Mouse (Mus musculus) heart, adult 2 months (tissue): Measurements from ENCODE around the gene Pdcd5. TPM values are rescaled to one million over a fixed set of nuclear protein-coding genes. Genes with fewer than 3 reads are reported as not detected.

Source experiments
- DNase-seq, 2 experiments: peaks; one replicate each; pipeline ENCODE4 v3.0.0; 2021
- H3K27ac ChIP-seq: fragments of 200-600 bp; 2 replicates; pipeline ENCODE4 v1.8.1; 2022
- H3K27me3 ChIP-seq: fragments of 200-500 bp; 2 replicates; pipeline ENCODE4 v1.6.1; 2012; ENCODE audit warnings: mild to moderate bottlenecking, low read length, inconsistent platforms, mixed read lengths; ENCODE audit not compliant: control insufficient read depth, insufficient read depth
- H3K36me3 ChIP-seq: fragments of 200-500 bp; 2 replicates; pipeline ENCODE4 v1.6.1; 2012; ENCODE audit warnings: low read length, inconsistent platforms; ENCODE audit not compliant: control insufficient read depth, insufficient read depth
- H3K4me1 ChIP-seq: fragments of 200-500 bp; 2 replicates; pipeline ENCODE4 v1.6.1; 2011; ENCODE audit warnings: low read length; ENCODE audit not compliant: control insufficient read depth, insufficient read depth
- H3K4me3 ChIP-seq: fragments of 200-600 bp; 2 replicates; pipeline ENCODE4 v1.8.1; 2022
- H3K79me2 ChIP-seq: fragments of 200-500 bp; replicated peaks from 2 replicates; pipeline ENCODE4 v1.6.1; 2012; ENCODE audit warnings: mild to moderate bottlenecking, inconsistent platforms, low read length, moderate library complexity, mixed read lengths; ENCODE audit not compliant: control insufficient read depth, insufficient read depth
- H3K9ac ChIP-seq: fragments of 200-500 bp; 2 replicates; pipeline ENCODE4 v1.6.1; 2012; ENCODE audit warnings: low read depth, mild to moderate bottlenecking, control low read depth, inconsistent platforms, low read length, mixed read lengths
- CTCF ChIP-seq: fragments of 200-600 bp; IDR thresholded peaks from 2 replicates; pipeline ENCODE4 v1.8.1; 2022; ENCODE audit warnings: antibody characterized with exemption, mild to moderate bottlenecking, moderate library complexity
- EP300 ChIP-seq: fragments of 200-500 bp; IDR thresholded peaks from 2 replicates; pipeline ENCODE4 v1.6.1; 2011; ENCODE audit warnings: low read depth, low read length, control low read depth; ENCODE audit not compliant: insufficient read depth
- POLR2A ChIP-seq: fragments of 200-500 bp; IDR thresholded peaks from 2 replicates; pipeline ENCODE4 v1.6.1; 2011; ENCODE audit warnings: mild to moderate bottlenecking, low read depth, low read length, control low read depth; ENCODE audit not compliant: insufficient read depth
- WGBS: fragments of 180-500 bp; shearing (Covaris S2); methylation state at CpG from one replicate; pipeline ENCODE4 v1.1.7; 2018; 5-methylcytosine and 5-hydroxymethylcytosine counted together
- intact Hi-C: fragments of 180-260 bp; cut with DNase I; formaldehyde crosslinking; loops from one replicate; pipeline ENCODE4 v1.15.1; 2025
- long read RNA-seq: library from polyadenylated mRNA; stranded (forward); transcript quantifications from one replicate; pipeline ENCODE4 v2.0.0, GENCODE M21; 2021
- polyA plus RNA-seq: library from polyadenylated mRNA; depleted of rRNA; stranded (reverse); fragments of >200 nt; gene quantifications from 2 replicates; pipeline ENCODE4 v1.2.3, GENCODE M21; 2012; rRNA removed
- total RNA-seq, 2 experiments: library from RNA; stranded (reverse); gene quantifications; 2 replicates each; pipeline ENCODE4 v1.2.3; 2021

Pdcd5 gene
- total RNA-seq (100 to 1,000 TPM; 104 to 118 TPM), polyA plus RNA-seq (36.0 and 48.6 TPM in 2 replicates)
- long read RNA-seq, transcript Pdcd5-201 (6 exons, 684 nt) = major isoform, 79 of 86 reads
- long read RNA-seq, partial matches to known transcripts = 2 of 86 reads
- long read RNA-seq, other reads (novel, unspliced or antisense) = 0 of 86 reads

DNA sequence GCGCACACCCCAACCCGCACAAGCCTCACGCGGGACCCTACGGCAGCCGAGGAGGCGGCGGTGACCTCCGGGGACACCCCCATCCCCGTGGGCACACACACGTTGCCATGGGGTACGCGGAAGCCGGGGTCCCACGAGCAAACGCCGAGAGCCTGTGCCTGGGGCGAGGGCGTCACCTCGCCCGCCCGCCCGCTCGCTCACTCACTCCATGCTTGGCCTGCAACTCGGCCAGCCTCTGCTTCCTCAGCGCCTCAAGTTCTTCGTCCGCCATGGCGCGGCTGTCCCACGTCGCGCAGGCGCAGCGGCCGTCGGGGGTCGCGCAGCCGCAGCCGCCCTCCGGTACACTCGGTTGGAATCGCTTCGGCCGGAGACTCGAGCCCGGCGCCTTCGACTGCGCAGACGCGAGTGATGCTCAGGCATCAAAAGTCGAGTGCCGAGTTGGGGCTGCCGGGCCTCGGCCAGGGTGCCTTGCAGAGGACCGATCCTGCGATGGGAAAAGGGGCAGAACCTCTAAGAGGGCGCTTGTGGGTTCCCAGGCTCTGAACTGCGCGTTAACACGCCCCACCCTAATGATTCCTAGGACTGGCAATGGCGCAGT is at the start of gene Pdcd5:
Gene Pdcd5 (minus strand): TSS at position 421 of the 598 bp plus-strand sequence.
- H3K9ac ChIP-seq = peak within 1 kb of the TSS; percentile 90
- peak; percentile 70 for TF ChIP-seq POLR2A
- TF ChIP-seq CTCF = 0 out of 2 replicates have a peak, but pooled peaks have one; percentile 5
- no peak for TF ChIP-seq EP300
- peak; percentile 97 to 99 for DNase-seq
- H3K4me1 ChIP-seq = no peaks in the 10 kb centered on the region
- peak within 1 kb of the TSS; percentile 81 for H3K27ac ChIP-seq
- no peaks in the 10 kb centered on the region for H3K36me3 ChIP-seq
- H3K79me2 ChIP-seq = no peaks in the 10 kb centered on the region
- peak within 1 kb of the TSS; percentile 62 for H3K4me3 ChIP-seq
- intact Hi-C loops = loop anchor here (5.0 kb wide), 1 partner anchor 60 kb away; the partner anchor contains the start of genes Ankrd27 and Rgs9bp
- WGBS = under 1% methylated on average over 64 of the region's 64 CpGs
- H3K27me3 ChIP-seq = no peaks in the 10 kb centered on the region

DNA sequence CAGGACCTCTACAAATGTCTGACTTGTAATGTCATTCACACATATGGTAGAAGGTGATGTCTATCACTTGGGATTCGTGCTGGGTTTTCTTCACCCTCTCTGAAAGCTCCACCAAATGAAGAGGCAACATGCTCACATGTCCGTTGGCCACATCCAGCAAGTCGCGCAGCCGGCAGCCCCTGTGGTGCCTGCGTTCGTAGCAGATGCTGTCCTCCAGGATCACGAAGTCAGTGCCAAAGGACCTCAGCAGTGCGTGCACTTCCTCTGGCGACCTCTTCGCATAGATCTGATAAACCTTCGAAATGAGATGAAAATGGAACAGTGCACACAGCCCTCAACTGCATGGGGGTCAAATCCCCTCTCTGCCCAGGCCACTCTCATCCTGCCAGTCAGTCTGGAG is 45.3 kb upstream of the Pdcd5 start:
- H3K27me3 ChIP-seq = no peaks in the 10 kb centered on the region
- H3K4me3 ChIP-seq = no peak overlapping the region
- no peak overlapping the region for H3K27ac ChIP-seq
- DNase-seq = no peak
- no peak overlapping the region for H3K9ac ChIP-seq
- no peaks in the 10 kb centered on the region for H3K4me1 ChIP-seq
- WGBS = 84% methylated on average over 12 of the region's 12 CpGs
- TF ChIP-seq POLR2A (no peak), EP300 (no peak), CTCF (no peak)
- no peaks in the 10 kb centered on the region for H3K36me3 ChIP-seq
- intact Hi-C loops = no loop called here
- no peaks in the 10 kb centered on the region for H3K79me2 ChIP-seq

DNA sequence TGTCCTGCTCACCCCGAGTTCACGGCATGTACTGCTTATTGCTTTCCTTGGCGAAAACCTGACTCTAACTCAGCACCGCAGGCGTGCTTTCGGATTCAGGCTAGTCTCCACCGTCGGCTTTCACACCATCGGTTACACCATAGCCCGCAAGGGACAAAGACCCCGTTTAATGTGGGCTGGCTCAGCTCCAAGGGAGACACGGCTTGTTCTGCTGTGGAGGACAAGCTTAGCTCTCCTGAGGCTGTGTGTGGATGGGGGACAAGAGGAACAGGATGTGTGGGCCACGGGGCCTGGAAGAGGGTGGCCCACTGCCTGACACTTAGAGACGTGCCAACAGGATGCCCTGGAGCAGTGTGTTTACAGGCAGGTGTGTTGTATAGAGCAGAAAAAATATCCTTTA is 44.8 kb upstream of the Pdcd5 start:
- no peak overlapping the region for H3K9ac ChIP-seq
- H3K79me2 ChIP-seq = no peaks in the 10 kb centered on the region
- intact Hi-C loops = no loop called here
- no peak overlapping the region for H3K27ac ChIP-seq
- H3K4me3 ChIP-seq = no peak overlapping the region
- no peak for DNase-seq
- no peaks in the 10 kb centered on the region for H3K4me1 ChIP-seq
- WGBS = 72% methylated on average over 14 of the region's 14 CpGs
- no peaks in the 10 kb centered on the region for H3K36me3 ChIP-seq
- H3K27me3 ChIP-seq = no peaks in the 10 kb centered on the region
- TF ChIP-seq CTCF (no peak), EP300 (no peak), POLR2A (no peak)

DNA sequence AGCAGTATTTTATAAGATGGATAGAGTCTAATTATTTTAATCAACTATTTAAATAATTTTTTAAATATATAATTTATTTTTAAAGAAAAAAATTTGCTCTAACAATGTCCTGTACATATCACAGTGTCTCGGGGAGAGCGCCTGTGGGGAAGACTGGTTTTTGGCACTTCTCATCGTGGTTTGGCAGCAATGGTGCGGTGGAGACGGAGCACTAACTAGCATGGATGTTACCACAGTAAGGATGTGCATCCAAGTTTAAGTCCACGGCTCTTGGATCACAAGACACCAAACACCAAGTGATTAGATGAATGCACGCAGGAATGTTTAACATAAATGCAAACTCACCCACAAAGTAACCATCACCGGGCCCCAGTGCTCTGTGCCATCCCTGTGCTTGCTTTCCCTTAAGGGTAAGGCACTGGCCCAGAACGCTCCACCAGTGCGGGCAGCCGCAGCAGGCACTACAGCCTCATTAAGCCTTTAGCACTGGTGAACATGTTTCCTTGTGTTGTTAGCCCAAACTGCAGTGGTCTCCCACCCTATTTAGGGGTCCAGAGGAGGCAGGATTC is 41.5 kb upstream of the Pdcd5 start:
- WGBS = 89% methylated on average over 11 of the region's 11 CpGs
- no peak for DNase-seq
- H3K36me3 ChIP-seq = no peaks in the 10 kb centered on the region

GRCm38 (mm10) chr7:35688276-35688675 is 41.0 kb upstream of the Pdcd5 start:
- Histone ChIP-seq H3K79me2 (no peaks in the 10 kb centered on the region), H3K27me3 (no peaks in the 10 kb centered on the region), H3K4me1 (no peaks in the 10 kb centered on the region), H3K9ac (no peak overlapping the region), H3K27ac (no peak overlapping the region), H3K4me3 (no peak overlapping the region), H3K36me3 (no peaks in the 10 kb centered on the region)
- DNase-seq = no peak
- WGBS = 83% methylated on average over 9 of the region's 9 CpGs
- TF ChIP-seq EP300 (no peak), CTCF (no peak), POLR2A (no peak)
- intact Hi-C loops = loop anchor here (5.0 kb wide), 3 partner anchors 44 to 169 kb away; no protein-coding TSS in a partner anchor

More for the DNA sequence above, 41.5 kb upstream of the Pdcd5 start:
- TF ChIP-seq POLR2A = no peak
- TF ChIP-seq EP300 = no peak
- TF ChIP-seq CTCF = no peak
- H3K27me3 ChIP-seq = no peaks in the 10 kb centered on the region
- intact Hi-C loops = loop anchor here (5.0 kb wide), 3 partner anchors 43 to 168 kb away; no protein-coding TSS in a partner anchor
- H3K79me2 ChIP-seq = no peaks in the 10 kb centered on the region
- no peak overlapping the region for H3K27ac ChIP-seq
- H3K4me1 ChIP-seq = no peaks in the 10 kb centered on the region
- no peak overlapping the region for H3K4me3 ChIP-seq
- H3K9ac ChIP-seq = no peak overlapping the region

DNA sequence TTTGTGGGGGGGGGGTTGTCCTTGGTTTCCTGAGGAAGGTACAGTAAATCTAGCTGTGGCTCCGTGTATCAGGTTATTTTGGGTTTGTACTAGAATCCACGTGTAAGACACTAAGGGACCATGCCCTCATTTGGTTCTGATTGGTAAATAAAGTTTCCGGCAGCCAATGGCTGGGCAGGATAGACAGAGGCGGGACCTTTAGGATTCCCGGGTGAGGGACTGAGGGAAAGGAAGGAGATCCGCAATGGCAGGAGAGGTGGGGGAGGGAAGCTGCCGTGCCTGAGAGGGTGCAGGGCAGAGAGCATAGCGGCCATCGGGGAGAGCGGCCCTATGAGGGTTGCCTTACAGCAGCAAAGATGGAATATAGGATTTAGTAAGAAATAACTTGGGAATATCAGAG is 39.9 kb upstream of the Pdcd5 start:
- intact Hi-C loops = loop anchor here (2.0 to 5.0 kb wide), 4 partner anchors 45 to 1658 kb away; no protein-coding TSS in a partner anchor
- peak; percentile 25 to 46 for DNase-seq
- TF ChIP-seq CTCF (no peak), POLR2A (no peak), EP300 (no peak)
- WGBS = 19% methylated on average over 10 of the region's 10 CpGs
- H3K79me2 ChIP-seq = no peaks in the 10 kb centered on the region
- peak overlapping the region; percentile 38 for H3K4me3 ChIP-seq
- no peak overlapping the region for H3K9ac ChIP-seq
- H3K27me3 ChIP-seq = no peaks in the 10 kb centered on the region
- no peaks in the 10 kb centered on the region for H3K36me3 ChIP-seq
- no peak overlapping the region for H3K27ac ChIP-seq
- no peaks in the 10 kb centered on the region for H3K4me1 ChIP-seq
